Mouse (Mus musculus) lung, postnatal 14 days (tissue): ENCODE data around the gene Pdxdc1.
"Not testable (repeated sequence)": the region's sequence is repeated elsewhere in the genome, so short reads cannot be mapped to it uniquely, and the experiment has no call there.

ENCODE experiments used
- DNase-seq: peaks from one replicate; pipeline ENCODE4 v3.0.0; 2021

Gene Pdxdc1

DNA sequence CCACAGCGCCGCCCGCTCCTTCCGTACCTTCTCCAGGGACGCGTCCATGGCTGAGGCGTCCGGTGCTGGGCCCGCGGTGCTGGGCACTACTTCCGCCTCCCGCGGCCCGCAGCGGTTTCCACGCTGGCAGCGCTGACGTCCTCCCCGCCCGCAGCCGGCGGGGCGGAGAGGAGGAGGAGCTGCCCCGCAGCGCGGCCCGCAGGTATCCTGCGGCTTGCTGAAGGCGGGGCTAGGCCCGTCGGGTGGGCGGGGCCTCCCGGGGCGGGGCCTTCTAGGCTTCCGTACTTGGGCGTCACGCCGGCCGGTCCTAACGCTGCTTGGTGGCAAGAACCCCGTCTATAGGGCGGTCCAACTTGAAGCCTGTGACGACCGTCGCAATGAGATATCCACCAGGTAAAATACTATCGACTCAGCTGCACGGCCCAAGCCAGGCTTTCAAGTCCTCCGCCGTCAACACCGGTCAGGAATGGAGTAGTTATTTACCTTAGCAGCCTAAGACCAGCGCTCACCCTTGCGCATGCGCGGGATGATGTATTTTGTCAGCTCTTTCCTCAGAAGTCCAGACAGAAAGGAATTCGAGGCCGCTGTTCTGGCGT, at the start of gene Pdxdc1, which contains the start of gene Mpv17l:
TSS of gene Pdxdc1 (minus strand) at position 244 of the 596 bp plus-strand sequence.
TSS of gene Mpv17l (plus strand) at position 274 of the 596 bp plus-strand sequence.
- DNase-seq: peak; percentile 98

DNA sequence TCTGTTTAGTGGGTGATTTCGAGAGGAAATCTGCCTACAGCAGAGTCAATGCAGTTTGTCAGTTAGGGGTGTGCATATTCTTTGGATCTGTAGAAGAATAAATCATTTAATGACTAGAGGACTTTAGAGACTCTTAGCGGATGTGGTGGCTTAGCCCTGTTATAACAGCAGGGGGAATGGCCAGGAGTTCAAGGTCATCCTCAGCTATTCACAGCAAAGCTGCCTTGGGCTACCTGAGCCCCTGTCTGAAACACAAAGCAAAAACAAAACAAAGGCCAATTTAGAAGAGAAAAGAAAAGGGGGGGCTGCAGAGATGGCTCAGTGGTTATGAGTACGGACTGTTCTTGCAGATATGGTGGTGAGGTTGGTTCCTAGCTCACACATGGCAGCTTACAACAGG, 48.3 kb upstream of the Pdxdc1 start:
- DNase-seq: no peak

DNA sequence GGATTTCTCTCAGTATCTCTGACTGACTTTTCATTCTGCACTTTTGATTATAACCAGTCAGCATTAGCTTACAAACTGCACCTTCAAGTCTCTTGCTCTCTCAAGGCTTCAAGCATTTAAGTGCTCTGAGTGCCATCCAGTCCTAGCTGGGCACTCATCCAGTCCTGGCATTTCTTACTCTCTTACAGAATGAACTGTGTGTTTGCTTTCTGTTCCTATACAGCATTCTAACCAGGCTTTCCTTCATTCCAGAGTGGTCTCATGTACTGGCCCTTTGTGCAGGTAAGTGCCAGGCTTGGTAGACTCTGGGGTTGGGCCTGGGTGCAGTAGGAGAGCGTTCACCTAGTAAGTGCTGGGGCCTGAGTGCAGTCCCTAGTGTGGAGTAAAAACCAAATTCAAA, 43.4 kb upstream of the Pdxdc1 start:
- DNase-seq: peak; percentile 67

DNA sequence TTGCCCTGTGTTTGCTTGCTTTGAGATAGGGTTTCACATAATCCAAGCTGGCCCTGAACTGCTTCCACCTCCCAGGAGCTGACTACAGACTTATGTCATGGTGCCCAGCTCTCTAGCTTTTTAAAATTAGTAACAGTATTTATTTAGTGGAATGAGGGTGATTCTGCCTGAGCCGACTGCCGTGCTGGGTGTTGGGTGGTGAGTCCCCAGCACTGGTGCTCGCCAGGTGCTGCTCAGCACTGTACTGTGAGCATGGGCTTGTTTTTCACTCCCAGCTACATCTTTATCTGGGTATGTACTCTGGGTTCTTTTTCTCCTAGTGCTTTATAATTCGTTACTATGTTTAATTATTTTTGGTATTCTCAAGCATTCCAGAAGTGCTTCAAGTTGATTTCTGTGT, 42.2 kb upstream of the Pdxdc1 start:
- DNase-seq: no peak

DNA sequence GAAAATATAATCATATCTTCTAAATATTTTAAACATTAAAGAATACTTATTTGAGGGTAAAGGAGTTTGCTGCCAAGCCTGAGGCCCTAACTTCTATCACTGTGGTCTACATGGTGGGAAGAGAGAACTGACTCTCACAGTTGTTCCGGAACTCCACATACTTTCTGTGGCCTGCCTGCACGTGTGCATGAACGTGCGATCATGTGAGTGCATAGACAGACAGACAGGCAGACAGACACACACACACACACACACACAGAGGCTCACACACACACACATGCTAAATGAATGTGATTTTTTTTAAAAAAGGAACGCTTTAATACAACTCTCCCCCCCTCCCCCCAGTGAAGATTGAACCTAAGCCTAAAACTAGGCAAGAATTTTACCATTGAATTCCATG, 41.8 kb upstream of the Pdxdc1 start:
- DNase-seq: no peak

DNA sequence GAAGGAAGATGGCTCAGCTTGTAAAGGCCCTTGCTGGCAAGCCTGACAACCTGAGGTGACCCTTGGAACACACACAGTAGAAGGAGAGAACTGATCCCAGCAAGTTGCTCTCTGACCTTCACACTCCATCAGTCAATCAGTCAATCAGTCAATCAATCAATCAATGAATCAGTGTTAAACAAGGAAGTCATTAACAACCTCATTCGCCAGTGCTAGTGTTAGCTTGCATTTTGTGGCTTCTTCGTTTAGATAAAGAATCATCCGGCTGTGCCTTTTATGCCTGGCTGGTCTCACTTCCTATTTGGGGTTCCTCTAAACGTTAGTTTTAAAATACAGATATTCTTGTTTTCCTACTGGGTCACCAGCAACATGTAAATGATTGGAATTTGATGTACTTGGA, 41.2 kb upstream of the Pdxdc1 start:
- no peak for DNase-seq

DNA sequence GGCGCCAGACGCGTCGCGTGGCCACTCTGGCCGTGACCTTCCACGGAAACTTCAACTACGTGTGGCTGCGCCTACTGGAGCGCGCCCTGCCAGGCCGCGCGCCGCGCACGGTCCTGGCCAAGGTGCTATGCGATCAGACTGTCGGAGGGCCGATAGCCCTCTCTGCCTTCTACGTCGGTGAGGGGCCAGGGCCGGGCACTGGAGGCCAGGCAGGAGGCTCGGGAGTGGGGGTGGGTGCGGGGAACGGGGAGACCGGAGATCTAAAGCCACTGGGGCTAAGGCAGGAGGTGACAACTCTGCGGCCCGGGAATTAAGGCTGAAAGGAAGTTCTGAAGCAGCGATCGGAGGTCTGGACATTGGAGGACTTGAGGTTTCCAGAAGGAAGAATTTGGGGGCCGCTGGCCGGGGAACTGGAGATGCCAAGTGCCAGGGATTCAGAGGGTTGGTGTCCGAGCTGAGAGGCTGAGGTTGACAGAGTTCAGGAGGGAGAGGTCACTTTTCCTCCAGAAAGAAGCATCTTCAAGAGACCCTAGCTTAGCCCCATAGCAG, 38.0 kb upstream of the Pdxdc1 start:
- no peak for DNase-seq

DNA sequence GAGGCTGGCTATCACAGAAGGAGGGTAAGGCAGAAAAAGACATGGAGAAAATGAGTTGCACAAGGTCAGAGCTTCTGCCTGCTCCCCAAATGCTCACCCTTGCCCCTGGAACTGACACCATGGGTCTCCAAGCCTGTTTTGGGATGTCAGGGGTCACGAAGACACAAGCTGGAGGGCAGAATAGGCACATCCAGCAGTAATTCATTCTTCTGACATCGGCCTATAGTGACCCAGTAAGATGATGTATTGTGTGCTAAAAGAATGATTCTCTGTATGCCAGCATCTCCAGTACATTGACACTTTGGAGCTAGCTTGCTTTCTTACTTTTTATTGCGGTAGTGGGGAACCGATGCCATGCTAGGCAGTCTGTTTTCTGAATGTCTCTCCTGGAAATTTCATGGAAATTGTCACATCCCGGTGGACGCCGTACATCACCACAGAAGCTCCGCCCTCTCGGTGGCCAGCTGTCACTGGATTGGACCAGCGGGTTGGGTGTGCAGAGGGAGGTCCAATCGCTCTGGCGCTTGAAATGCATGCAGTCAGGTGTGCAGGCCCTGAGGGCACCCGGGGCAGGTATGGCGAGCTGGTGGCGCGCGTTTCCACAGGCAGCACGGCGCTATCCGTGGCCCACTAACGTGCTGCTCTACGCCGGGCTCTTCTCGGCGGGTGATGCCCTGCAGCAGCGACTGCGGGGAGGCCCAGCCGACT, 37.4 kb upstream of the Pdxdc1 start:
- DNase-seq: peak; percentile 62

DNA sequence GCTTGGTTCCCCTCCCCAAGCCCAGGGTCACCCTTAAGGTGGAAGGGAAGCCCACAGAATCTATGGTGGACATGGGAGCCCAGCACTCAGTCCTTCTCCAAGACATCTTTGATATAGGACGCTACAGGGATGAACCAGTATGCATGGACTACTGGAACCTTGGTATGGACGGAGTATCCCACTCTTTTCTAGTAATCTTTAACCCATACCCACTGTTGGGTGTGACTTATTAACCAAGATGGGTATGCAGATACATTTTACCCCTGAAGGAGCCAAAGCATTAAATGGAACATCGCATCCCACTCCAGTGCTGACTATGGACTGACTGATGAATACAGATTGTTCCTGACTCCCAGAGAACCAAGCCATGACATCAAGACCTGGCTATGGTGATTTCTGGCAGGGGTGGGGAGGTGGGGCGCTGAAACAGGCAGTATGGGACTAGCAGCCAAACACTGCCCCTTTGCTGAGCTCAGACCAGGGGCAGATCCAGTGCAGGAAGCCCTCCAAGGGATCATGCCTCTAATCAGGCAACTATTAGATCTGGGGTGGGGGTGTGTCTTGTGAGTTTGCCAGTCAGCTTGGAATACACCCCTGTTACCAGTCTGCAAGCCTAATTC, 24.6 kb upstream of the Pdxdc1 start:
- DNase-seq: no peak

DNA sequence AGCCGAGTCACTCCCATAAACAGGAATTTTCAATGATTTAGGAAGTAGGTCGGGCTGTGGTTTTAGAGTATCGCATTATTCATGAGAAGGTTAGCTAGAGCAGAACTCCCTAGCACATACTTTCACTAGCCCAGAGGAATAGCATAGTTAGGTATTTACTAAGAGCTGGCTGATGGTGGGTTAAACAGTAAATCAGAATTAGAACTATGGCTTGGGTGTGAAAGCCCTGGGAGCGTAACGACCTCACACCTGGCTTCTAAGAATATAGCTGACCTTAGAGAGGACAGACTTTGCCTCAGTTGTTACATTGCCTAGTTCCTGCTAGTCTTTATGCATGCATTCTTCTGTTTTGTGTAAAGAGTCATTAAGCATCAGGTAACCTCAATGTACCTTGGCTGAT, 20.0 kb upstream of the Pdxdc1 start:
- not testable (repeated sequence) for DNase-seq

DNA sequence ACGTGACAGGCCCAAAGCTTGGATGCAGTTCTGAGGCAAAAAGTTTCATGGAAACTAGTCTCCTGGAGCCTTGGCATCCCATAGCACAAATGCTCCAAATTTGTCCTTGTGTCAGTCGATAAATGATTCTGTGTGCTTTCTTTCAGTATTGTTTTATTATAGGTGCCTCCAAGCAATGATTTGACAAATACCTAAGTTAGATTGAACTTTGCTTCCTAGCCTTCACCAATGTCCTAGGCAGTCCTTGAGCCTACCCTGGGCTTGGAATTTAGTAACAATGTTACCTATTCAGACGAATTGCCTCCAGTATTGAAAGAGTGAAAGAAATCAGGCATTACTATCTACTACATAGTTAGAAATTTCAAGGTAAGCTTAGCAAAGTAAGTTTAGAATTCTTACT, 19.6 kb upstream of the Pdxdc1 start:
- DNase-seq: not testable (repeated sequence)

DNA sequence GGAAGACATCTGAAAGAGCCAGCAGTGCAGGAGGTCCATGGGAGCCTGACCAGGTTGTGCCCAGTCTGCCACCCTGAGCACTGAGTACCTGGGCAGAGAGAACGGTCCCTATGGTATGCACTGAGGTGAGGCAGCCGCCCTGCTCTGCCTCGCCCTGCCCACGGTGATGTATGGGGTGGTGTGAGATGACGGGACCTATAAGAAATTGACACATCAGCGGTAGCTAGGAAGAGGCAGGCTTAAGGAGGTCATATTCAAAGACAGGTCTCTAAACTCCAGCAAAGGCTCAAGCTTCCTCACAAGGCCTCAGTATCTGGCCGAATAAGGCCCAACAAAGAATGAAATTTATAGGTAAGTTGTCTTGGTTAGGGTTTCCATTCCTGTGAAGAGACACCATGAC, 18.9 kb upstream of the Pdxdc1 start:
- no peak for DNase-seq

DNA sequence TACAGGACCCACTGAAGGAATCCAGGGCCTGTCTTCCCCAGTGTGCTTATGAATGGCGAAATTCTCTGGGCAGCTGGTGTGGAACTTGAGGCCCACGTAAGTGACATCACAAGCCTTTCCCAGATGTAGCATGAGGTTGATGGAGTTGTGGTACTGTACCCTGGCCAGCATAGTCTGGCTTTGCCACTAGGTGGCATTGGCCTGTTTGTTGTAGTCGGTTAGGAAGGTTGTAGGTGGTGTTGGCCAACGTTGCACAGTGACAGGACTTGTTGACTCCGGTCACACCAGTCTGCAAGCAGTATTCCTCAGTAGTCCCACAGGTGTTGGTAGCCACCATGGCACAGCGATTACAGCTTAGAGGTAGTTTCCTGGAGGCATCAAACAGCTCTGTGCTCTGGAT, 18.1 kb upstream of the Pdxdc1 start:
- DNase-seq: no peak

DNA sequence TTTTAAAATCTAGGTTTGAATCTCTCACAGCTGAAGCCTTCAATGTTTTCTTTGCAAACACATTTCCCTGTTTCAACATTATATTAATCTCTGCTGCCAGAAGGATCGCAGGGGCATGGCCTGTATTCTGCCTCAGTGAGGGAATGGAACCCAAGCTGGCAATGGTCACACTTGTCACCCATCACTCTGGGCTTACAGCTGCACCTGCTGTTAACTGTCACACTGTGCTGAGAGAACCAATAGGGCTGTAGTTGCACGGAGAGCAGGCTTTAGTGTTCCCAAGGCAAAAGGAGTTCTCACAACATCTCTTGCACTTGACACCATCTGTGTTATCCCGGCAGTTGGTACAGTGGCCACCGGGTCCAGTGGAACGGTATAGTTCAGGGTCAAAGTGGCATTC, 17.2 kb upstream of the Pdxdc1 start:
- DNase-seq: no peak

DNA sequence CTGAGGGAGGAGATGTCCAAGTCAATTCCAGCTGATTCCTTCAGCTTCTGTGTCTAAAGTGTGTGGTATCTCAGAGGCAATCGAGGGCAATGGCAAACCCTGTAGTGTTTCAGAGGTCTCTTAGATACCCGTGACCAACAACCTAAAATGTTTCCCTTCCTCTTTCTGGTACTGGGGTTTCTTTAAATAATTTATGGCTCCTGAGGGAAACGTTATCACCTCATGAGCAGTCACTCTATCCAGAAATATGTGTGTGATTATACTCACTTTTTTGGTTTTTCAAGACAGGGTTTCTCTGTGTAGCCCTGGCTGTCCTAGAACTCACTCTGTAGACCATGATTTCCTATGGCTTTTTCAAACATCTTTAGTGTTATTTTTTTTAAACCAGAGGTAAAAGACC, 4.4 kb upstream of the Pdxdc1 start:
- no peak for DNase-seq

DNA sequence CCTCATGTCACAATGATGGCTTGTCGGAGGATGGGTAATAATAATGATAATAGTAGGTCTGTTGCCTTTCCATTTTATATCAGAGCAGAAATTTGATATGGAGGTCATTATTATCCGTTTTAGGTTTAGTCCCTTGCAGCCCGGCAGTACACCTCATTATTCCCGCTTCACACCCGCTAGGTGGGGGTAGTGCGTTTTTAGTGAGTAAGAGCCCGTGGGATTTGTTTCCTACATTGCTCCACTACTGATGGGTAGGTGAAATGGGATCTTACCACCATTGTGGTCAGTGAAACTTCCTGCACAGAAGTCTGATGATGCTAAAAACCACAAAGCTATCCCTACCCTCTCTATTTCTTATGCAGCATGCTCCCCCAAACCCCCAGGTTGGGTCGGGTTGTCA, 557 bp upstream of the Pdxdc1 start:
- DNase-seq: peak; percentile 75

DNA sequence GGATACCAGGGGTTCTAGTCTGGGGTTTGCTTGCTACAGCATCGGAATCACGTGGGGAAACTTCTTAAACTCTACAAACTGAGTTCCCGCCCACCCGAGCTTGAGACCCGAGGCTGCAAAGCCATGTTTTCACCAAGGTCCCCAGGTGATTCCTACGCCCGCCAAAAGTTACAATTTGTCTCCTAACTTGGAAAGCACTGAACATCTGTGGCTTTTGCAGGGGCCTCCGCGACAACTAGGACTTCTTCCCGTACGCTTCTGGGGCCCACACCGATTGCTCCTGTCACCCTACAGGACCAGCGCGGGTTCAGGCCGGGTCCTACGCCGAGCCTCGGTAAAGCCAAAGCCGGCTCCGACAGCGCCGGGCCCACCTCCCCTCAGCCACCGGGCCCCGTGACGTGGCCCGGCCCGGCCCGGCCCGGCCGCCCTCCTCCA, 517 bp downstream of the Pdxdc1 start:
- no peak for DNase-seq

DNA sequence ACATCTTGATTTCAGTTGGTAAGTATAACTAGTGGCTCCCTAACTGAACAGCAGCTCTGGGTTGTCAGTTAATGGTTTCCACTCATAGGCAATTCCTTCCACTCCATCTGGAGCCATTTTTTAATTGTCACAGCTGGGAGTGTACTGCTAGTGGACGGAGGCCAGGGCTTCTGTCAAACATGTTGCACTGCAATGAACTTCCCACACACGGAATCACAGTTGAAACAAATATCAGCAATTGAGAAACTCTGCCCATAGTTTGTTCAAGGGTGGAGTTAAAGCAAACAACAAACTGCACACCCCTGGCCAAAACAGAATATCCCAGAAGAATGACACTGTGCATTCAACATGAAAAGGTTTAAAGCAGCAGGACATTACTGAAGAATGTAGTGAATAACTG, 4.0 kb downstream of the Pdxdc1 start:
- peak; percentile 19 for DNase-seq

DNA sequence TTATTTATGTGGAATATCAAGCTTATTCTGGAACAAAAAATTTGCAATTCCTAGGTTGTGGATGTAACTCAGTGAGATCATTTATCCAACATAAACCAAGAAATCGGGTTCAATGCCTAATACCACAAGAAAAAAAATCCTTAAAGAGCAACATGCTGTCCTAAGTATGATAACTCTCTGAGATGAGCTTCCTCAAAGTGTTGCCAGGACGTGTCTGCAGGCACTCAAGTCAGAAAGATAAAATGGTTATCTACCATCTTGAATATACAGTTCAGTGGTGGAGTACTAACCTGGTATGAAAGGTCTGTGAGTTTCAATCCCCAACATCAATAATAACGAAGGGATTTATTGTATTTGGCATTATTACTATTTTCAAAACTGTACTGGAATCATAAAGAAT, 6.6 kb downstream of the Pdxdc1 start:
- no peak for DNase-seq

DNA sequence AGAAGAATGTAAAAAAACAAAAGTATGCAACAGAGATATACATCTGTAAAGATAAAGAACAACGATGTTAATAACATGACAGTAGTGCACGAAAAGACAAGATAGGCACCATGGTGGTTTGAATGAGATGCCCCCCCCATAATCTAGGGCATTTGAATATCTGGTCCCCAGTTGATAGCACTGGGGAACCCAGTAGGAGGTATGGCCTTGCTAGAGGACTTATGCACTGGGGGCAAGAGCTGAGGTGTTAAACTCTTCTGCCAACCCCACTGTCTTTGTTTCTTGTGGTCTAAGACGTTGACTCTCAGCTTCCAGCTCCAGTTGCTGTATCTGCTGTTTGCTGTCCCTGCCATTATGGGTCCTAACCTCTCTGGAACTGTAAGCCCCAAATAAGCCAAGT, 7.2 kb downstream of the Pdxdc1 start:
- no peak for DNase-seq

DNA sequence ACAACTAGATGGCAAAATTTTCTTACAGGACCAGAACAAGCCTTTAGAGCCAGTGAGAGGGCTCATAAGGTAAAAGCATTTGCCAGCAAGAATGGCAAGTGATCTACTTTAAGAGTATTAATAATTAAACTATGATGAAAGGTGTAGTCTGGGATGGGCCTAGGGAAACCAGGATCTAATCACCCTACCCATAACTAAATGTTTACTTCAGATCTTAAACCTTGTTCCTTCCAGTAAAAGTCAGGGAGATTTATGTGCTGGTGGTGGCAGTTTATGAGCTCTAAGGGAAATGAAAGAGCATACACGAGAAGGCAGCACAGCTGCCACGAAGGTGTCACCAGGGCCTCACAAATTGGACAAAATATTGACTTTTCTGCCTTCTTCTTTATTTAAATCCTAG, 8.8 kb downstream of the Pdxdc1 start:
- no peak for DNase-seq

DNA sequence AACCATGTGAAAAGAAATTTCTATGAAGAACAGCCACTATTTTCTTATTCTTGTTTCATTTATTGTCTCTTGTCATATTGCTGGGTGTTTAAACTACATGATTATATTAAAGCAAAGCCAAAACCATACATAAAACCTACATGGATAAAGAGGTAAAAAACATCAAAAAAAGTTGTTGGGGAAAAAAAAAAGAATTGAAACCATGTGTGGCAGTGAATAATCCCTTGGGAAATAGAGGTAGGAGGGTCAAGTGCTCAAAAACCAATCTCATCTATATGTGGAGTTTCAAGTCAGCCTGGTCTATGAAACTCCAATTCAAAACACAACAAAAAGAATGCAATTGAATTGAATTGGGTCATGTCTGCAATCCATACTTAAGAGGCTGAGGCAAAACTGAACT, 10.1 kb downstream of the Pdxdc1 start:
- no peak for DNase-seq

DNA sequence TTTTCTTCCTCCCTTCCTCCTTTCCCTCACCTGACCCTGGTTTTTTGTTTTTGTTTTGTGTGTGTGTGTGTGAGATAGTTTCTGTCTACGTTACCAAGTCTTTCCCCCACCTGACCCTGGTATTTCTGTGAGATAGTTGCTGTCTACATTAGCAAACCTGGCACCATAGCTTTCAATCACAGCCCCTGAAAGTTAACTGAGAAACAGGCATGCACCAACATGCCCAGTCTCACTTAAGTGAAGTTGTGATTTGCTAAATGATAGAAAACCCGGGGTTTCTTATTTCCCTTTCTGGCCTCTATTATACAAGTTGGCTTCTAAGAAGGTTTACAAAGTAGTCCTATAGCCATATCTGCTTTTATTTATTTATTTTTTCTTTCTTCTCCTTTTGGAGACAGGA, 12.5 kb downstream of the Pdxdc1 start:
- no peak for DNase-seq

DNA sequence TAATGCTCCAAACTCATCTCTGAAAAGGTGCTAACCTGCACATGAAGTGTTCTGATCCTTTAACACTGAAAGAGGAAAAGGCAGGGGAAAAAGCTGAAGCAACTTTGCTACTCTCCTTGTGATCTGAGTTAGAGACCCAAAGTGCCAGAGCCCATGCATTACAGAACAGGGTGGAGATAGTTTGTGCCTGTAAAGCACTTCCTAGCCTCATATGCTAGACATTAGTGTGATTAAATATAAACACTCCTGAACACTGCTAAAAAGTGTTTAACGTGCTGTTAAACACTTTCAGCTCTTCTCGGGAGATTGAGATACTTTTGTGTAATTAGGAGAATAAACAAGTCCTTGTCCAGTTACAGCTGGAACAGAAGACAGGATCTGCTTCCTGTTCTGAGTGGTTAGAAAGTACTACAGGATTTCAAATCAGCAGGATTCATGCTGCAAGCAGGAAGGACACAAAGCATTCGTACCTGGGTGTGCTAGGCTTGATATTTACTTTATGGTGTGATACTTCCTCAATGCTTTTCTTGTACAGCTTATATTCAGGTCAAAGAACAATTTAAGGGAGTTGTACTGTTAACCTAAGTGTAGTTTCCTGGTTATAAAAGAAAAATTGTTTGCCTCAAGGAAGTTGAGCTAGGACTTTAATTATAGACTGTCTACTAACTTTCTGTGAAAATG, 19.7 kb downstream of the Pdxdc1 start:
- DNase-seq: no peak
